Mouse (Mus musculus) liver, adult 2 months (tissue): ENCODE data around the gene Efhd2. TPM values are rescaled to one million over a fixed set of nuclear protein-coding genes. Genes with fewer than 3 reads are reported as not detected.

Experiments
- DNase-seq: peaks from one replicate; pipeline ENCODE4 v3.0.0-alpha.2; 2011; ENCODE audit warnings: low read depth, low spot score; ENCODE audit errors: extremely low read depth
- H3K27ac ChIP-seq: fragments of 200-500 bp; replicated peaks from 2 replicates; pipeline ENCODE4 v1.5.1; 2012; ENCODE audit warnings: low read depth, mild to moderate bottlenecking, control low read depth, inconsistent platforms, low read length; ENCODE audit not compliant: insufficient read depth
- H3K27me3 ChIP-seq: fragments of 200-500 bp; 2 replicates; pipeline ENCODE4 v1.6.1; 2012; ENCODE audit warnings: mild to moderate bottlenecking, moderate library complexity, low read length, inconsistent platforms; ENCODE audit not compliant: control insufficient read depth, insufficient read depth
- H3K36me3 ChIP-seq: fragments of 200-500 bp; 2 replicates; pipeline ENCODE4 v1.6.1; 2012; ENCODE audit warnings: low read length, inconsistent platforms; ENCODE audit not compliant: control insufficient read depth, insufficient read depth
- H3K4me1 ChIP-seq: fragments of 200-500 bp; 2 replicates; pipeline ENCODE4 v1.6.1; 2011; ENCODE audit warnings: low read length; ENCODE audit not compliant: control insufficient read depth, insufficient read depth
- H3K4me3 ChIP-seq: fragments of 200-500 bp; 2 replicates; pipeline ENCODE4 v1.5.1; 2011; ENCODE audit warnings: low read depth, mild to moderate bottlenecking, control low read depth, low read length, moderate library complexity; ENCODE audit not compliant: insufficient read depth
- H3K79me2 ChIP-seq: fragments of 200-500 bp; 2 replicates; pipeline ENCODE4 v1.6.1; 2012; ENCODE audit warnings: inconsistent platforms, mild to moderate bottlenecking, low read length, moderate library complexity; ENCODE audit not compliant: control insufficient read depth, insufficient read depth
- H3K9ac ChIP-seq: fragments of 200-500 bp; 2 replicates; pipeline ENCODE4 v1.6.1; 2012; ENCODE audit warnings: low read depth, mild to moderate bottlenecking, control low read depth, inconsistent platforms, low read length
- CTCF ChIP-seq: fragments of 200-500 bp; IDR thresholded peaks from 2 replicates; pipeline ENCODE4 v1.5.1; 2011; ENCODE audit warnings: low read depth, low read length, control low read depth
- POLR2A ChIP-seq: fragments of 200-500 bp; IDR thresholded peaks from 2 replicates; pipeline ENCODE4 v1.6.1; 2011; ENCODE audit warnings: low read length, control low read depth; ENCODE audit not compliant: insufficient read depth; ENCODE audit errors: extremely low read depth
- WGBS: fragments of 180-500 bp; shearing (Covaris S2); methylation state at CpG from one replicate; pipeline ENCODE4 v1.1.7; 2018; 5-methylcytosine and 5-hydroxymethylcytosine counted together
- polyA plus RNA-seq: library from polyadenylated mRNA; depleted of rRNA; stranded (reverse); fragments of >200 nt; gene quantifications from 2 replicates; pipeline ENCODE4 v1.2.3, GENCODE M21; 2012; rRNA removed
- total RNA-seq: library from RNA; depleted of rRNA; stranded (reverse); fragments of >200 nt; gene quantifications from 2 replicates; pipeline ENCODE4 v1.2.3, GENCODE M21; 2014; rRNA removed

Gene Efhd2
- total RNA-seq (13.1 and 15.0 TPM in 2 replicates), polyA plus RNA-seq (40.7 and 46.1 TPM in 2 replicates)

DNA sequence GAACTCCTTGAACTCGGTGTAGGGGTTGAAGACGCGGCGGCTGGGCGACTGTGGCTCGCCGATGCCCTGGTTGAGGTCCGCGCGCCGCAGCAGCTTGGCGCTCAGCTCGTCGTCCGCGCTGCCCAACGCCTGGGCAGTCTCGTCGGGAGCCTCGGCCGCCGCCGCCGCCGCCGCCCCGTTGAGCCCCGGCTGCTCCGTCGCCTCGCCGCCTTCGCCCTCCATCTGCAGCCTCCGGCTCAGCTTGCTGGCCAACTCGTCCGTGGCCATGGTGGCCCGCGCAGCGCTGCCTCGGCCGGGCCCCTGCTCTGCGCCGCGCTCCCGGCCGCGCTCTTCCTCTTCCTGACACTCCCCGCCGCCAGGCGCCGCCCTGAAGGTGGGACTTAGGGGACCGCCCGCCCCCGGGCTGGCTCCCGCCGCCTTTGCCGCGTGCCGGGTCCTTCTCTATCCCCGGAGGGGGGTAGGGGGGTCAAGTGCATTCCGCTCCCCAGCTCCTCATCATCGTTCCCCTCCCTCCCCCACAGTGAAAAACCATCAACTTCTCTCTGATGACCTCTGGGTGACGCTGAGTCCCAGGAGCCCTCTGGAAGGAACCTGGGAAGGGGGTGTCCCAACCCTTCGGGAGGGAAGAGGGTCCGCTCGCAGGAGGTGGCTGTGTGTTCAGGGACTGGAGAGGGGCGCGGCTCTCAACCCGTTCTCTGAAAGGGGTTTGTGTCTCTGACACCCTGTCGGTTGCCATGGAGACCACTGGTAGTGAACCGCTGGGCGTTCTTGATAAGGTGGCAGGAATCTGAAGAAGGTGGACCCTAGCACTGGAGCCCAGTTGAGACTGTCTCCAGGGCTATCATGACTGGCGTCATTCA lies at the start of gene Efhd2:
Gene Efhd2, minus strand, starts transcription at position 320 of the 860 bp plus-strand sequence.
- Histone ChIP-seq H3K27ac (peak within 1 kb of the TSS; percentile 14), H3K4me3 (peak within 1 kb of the TSS; percentile 92), H3K36me3 (no peaks in the 10 kb centered on the region), H3K4me1 (peaks cover 22% of the 10 kb centered on the region; the same call in 1 of the 2 replicates), H3K9ac (peak within 1 kb of the TSS; percentile 94), H3K79me2 (peaks cover 26% of the 10 kb centered on the region; the same call in 1 of the 2 replicates), H3K27me3 (no peaks in the 10 kb centered on the region)
- under 1% methylated on average over 73 of the region's 73 CpGs for WGBS
- no peak for TF ChIP-seq CTCF
- peak; percentile 96 for TF ChIP-seq POLR2A
- DNase-seq: no peak

DNA sequence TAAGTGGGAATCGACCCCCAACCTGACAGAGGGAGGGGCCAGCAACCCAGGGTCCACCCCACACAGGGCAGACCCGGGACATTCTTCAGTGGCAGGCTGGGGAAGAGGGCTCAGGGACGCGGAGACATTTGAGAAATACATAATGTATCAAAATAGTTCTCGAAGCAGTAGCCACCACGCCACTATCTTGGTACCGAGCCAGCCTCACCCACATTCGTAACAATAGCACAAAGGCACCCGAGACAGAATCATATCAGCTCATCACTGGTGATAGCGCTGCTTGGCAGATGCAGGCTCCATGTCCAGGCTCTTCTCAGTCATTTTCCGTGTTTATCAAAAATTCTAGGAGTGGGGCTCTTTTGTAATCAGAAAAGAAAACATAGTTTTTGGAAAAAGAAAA lies 49.2 kb upstream of the Efhd2 start:
- Histone ChIP-seq H3K9ac (no peak overlapping the region), H3K4me3 (no peak overlapping the region), H3K36me3 (no peaks in the 10 kb centered on the region), H3K79me2 (no peaks in the 10 kb centered on the region), H3K4me1 (peaks cover 8% of the 10 kb centered on the region), H3K27me3 (no peaks in the 10 kb centered on the region), H3K27ac (no peak overlapping the region)
- TF ChIP-seq POLR2A (no peak), CTCF (no peak)
- no peak for DNase-seq
- 83% methylated on average over 11 of the region's 11 CpGs for WGBS

DNA sequence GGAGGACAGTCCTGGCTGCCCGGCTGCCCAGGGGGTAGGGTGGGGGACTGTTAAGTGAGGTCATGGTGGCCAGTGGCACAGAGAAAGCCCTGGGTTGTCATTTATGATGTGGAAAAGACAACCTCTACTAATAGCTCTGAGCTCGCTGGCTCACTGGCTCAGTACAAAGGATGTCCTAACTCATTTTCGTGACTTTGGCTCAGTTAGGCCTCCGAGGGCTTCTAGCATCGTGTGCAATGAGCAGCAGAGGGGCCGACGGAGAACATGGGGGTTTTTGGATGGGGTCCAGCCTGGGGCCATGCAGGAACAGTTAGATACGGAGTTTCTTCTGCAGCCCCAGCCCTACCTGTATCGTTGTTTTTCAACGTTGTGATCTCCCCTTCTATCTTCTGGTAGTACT lies 45.7 kb upstream of the Efhd2 start:
- Histone ChIP-seq H3K9ac (no peak overlapping the region), H3K79me2 (no peaks in the 10 kb centered on the region), H3K4me1 (no peaks in the 10 kb centered on the region), H3K4me3 (no peak overlapping the region), H3K27me3 (no peaks in the 10 kb centered on the region), H3K27ac (no peak overlapping the region), H3K36me3 (no peaks in the 10 kb centered on the region)
- WGBS: 95% methylated on average over 10 of the region's 10 CpGs
- TF ChIP-seq CTCF (no peak), POLR2A (no peak)
- no peak for DNase-seq

DNA sequence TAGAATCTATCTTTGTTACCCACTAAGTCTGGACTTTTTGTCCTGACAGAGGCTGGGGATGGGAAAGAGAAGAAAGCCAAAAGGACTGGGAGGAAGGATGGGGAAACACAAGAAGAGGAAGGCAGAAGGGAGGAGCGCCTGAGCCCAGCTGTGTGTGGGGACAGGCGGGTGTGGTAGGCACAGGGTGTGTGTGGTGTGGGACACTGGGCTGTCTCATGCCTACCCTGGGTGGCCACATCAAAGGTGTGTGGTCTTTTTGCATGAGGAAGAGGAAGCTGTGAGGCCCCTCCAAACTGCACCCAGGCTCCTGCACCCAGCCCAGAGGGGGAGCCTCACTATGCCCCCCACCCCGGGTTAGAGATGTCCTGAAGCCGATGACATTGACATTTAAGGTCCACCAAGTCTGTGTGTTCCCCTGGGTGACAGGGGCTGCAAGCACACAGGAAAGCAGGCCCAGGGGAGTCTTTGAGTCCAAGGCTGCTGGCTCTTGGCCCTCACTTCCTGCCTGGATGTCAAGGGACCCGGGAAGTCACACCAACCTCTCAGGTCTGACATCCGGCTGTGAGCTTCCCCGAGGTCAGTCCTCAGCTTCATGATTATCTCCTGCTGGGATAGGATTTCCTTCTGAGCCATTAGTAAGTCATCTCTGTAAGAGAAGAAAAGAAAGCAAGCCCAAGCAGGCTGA lies 43.2 kb upstream of the Efhd2 start:
- H3K27me3 ChIP-seq: no peaks in the 10 kb centered on the region
- no peaks in the 10 kb centered on the region for H3K79me2 ChIP-seq
- H3K4me3 ChIP-seq: no peak overlapping the region
- H3K27ac ChIP-seq: no peak overlapping the region
- no peak overlapping the region for H3K9ac ChIP-seq
- 70% methylated on average over 7 of the region's 7 CpGs for WGBS
- no peaks in the 10 kb centered on the region for H3K4me1 ChIP-seq
- DNase-seq: no peak
- H3K36me3 ChIP-seq: no peaks in the 10 kb centered on the region
- no peak for TF ChIP-seq POLR2A
- no peak for TF ChIP-seq CTCF

DNA sequence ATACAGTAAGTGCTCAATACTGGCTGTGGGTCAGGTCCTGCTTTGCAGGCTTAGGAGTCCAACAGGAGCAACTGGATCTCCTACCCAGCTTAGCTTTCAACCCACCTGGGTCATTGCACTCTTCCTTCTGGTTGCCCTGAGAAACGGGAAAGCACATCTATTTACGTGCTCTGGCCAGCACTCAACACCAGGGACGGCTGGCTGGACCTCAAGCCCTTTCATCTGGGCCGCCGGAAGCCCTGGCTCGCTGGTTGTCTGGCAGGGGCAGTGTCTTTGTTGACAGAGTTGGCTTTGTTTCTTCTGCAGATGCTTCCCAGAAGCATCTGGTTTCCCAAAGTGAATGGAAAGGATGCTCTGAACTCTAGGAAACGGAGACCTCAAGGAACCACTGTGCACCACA lies 39.3 kb upstream of the Efhd2 start:
- no peak overlapping the region for H3K27ac ChIP-seq
- 3% methylated on average over 7 of the region's 7 CpGs for WGBS
- peak; percentile 93 for DNase-seq

More for the DNA sequence above, 39.3 kb upstream of the Efhd2 start:
- no peaks in the 10 kb centered on the region for H3K36me3 ChIP-seq
- no peak overlapping the region for H3K9ac ChIP-seq
- no peak overlapping the region for H3K4me3 ChIP-seq
- H3K79me2 ChIP-seq: no peaks in the 10 kb centered on the region
- TF ChIP-seq CTCF: no peak
- no peaks in the 10 kb centered on the region for H3K27me3 ChIP-seq
- no peaks in the 10 kb centered on the region for H3K4me1 ChIP-seq
